Mouse (Mus musculus) urinary bladder, postnatal 36 days (tissue): ENCODE results near the gene Hspa8.

Experiments
- DNase-seq, 2 experiments: peaks; one replicate each; pipeline ENCODE4 v3.0.0; 2022; ENCODE audit warnings: low spot score in 2 of 2, mixed read lengths in 1 of 2

The Hspa8 gene

DNA sequence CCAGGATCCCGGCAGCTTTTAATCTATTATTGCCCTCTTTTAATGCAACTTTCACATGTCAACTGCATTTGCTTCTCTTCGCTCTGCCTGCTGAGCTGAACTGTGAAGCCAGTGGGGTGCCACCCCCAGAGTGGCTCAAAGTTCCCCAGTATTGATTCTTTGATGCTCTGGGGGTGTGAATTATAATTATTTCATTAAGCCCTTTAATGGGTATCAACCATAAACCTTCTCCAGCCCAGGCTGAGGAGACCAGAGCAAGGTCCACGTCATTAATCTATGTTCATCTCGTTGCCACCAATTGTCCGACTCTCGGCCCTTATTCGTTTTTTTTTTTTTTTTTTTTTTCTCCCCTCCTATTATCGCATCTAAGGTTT lies 8.1 kb downstream of the Hspa8 start:
- no peak for DNase-seq

DNA sequence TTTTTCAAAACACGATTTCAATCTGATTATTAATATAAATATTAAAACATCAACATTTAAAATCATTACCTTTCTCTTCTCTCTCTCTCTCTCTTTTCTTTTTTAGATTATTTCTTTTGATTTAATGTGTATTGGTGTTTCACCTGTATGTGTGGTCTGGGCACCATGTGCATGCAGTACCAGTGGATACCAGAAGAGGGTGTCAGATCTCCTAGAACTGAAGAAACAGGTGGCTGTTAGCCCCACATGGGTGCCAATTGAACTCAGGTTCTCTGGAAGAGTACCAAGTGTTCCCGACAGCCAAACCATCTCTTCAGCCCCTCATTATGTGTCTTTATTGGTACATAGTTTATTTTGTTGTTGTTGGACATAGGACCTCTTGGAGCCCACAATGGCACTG lies 11.1 kb downstream of the Hspa8 start:
- no peak for DNase-seq

DNA sequence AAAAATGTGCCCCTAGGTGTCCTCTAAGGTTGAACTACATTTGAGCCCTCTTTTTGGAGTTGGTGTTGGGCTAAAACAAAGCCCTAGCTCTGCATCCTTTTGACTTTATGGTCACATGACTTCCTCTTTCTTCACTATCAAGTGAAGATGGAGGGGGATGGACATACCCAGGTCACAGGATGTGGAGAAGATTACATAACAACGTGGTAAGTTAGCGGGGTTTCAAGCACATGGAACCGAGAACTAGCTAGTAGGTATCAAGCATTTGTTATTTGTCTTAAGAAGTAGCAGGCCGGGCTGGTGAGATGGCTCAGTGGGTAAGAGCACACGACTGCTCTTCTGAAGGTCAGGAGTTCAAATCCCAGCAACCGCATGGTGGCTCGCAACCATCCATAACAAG lies 13.3 kb downstream of the Hspa8 start:
- DNase-seq = no peak

DNA sequence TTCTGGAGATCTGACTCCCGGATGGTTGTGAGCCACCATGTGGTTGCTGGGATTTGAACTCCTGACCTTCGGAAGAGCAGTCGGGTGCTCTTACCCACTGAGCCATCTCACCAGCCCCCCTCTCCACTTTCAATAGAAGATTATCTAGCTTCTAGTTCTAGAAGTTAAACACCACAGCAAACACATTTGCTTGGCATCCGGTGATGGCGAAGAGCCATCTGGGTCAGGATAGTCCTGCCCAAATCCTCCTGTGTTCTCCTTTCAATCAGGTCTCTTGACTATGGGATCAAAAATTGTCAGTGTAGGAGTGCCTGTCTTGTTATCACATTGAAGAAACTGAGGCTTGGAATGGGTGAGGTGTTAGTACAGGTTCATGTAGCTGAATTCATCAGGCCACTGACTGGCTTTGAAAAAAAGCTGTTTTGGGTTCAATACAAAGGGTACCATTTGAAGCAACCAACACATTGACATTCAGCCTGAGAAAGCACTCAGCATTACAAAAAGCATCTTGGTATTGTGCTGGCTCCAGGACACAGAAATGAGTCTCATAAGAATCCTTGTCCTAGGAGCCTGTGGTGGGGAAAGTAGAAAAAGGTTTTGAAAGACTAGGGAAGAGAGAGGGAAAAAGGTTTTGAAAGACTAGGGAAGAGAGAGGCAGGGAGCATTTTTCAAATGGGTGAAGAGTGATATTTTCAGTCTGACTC lies 16.7 kb downstream of the Hspa8 start:
- no peak for DNase-seq

DNA sequence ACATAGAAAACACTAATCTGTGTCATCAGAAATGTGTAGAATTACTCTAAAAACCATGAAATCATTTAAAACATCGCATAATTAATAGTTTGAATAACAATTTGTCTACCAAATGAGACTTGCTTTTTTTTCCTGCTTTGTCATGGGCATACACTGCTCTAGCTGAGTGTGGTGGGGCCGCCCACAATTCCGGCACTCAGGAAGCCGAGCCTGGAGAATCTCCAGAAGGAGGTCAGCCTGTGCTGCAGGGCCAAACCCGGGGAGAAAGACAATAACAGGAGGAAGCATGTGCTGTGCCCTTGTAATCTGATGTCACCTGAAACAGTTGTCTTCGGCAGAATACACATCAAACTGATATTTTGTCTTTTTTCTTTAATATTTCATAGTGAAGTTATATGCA lies 24.8 kb downstream of the Hspa8 start:
- no peak for DNase-seq

DNA sequence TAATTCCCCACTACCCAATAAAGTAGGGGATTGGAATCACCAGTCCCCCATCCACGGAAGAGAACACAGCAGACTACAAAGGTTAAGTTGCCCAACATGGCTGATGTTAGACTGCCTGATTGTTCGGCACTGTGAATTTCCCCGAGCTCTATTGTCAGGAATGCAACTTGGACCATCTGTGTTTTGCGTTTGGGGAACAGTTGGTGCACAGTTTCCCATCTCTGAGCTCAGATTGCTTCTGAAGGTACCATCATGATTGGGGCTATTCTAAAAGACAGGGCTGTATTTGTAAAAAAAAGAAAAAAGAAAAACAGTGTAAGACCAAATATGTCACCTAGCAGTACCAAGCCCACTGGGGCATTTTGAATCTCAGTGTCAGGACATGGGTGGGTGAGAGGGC lies 26.6 kb downstream of the Hspa8 start:
- no peak for DNase-seq

DNA sequence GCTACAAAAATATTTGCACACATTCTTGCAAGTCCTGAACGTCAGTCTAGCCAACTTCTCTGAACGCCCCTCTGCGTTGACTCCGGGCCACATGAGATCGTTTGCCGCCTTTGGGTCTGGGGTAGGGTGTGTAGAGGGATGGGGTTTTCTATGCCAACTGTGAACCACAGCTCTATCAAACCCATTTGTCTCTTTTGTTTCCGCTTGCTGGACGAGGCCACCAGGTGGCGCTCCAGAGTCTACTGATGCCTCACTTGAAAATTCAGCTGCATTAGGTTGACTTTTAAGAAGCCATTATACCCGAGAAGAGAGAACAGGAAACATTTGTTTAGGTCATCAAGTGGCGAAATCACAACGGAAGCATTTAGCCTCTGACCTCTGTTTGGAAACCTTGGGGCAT lies 33.8 kb downstream of the Hspa8 start:
- peak; percentile 41 to 66 for DNase-seq

DNA sequence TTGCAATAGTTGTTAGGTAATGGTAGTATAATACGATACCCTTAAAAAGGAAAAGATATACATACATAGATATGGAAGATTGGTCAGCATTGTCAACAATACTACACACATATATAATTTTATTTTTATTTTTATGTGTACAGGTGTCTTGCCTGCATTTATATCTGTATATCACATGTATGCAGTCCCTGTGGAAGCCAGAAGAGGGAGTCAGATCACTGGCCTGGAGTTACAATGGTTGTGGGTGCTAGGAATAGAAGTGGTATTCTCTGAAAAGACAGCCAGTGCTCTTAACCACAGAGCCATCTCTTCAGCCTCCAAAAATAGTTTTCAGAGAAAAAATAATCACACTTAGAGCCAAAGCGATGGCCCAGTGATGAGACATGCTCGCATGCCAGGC lies 35.9 kb downstream of the Hspa8 start:
- DNase-seq = no peak

DNA sequence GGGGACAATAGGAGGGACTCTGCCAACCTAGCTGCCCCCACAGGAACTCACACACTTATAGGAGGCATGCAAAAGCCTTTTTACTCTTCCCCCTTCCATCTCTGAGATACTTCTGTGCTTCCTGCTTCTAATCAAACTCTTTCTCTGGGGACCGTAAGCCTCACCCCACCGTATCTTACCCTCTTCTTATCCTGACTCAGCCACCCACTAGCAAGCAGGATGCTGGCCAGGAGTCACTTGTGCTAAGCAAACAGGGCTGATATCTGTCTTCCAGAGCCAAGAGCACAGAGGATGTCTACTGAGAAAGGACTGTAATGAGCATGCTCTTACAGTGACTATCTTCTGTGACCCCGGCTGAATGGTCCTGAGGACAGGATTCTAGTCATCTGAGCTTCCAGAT lies 38.9 kb downstream of the Hspa8 start:
- no peak for DNase-seq

DNA sequence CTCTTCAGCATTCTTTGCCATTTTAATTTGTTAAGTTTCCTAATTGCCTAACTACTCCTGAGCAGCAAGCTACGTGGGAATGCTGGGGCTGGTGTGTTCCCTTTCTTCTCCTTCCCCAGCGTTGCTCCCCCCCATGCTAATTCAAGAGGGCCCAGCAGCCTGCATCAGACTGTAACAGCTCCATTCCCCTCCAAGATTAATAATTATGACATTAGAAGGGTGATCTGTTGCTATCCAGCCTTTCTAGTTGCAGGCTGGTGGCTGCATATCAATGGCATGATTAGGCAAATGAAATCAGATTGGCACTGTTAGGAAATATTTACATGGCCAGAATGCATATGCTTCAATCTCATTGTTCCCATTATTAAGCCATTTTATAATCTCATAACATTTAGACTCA lies 50.7 kb downstream of the Hspa8 start:
- DNase-seq = no peak

DNA sequence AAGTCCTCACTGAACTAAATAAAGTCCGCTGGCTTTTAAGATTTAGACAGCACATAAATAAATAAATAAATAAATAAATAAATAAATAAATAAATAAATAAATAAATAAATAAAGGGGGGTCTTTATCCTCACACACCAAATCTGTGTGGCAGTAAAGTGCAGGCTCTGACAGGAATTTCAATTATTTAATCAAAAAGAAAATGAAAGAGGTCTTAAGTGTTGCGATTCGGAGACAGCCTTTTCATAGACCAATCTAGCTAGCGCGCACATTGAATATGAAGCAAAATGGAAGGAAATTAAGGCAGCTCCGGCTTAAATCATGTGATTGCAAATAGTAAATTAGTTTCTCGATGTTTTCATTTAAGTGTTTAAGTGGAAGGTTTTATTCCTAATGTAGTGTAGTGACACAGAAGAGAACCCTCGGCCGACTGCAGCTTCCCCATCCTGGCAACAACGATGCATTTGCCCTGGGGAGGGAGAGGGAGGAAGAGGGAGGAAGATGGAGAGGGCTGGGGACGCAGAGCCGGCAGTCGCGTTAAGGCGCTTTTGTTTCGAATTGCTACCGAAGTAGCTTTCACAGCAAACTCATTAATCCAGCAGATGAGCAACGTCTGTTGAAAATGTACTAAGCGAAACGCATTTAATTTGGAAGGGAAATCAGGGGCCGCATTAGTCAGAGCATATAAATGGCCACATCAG lies 57.8 kb downstream of the Hspa8 start:
- DNase-seq = no peak

DNA sequence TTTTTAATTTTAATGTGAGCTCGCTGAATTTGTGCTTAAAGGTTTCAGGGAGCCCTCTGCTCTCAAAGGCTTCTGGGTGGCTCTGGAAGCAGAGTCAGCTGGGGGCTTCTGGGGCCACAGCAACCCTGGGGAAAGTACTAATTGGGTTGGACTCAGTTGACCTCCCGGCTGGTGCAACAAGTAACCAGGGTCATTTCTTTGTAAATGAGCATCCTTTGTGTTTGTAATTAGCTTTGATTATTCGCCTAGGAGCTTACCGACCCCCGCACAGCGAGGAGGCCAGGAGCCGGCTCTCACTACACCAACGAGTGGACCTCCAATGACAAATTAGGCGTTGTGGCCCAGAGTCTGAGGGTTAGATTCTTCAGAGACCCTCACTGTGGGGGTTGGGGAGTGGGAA lies 58.4 kb downstream of the Hspa8 start:
- no peak for DNase-seq
